Mouse (Mus musculus): Measurements from ENCODE around the gene Tbc1d22a.
A peak's percentile ranks its signal among the peaks of the same experiment; 100 is the strongest.
"Not testable (repeated sequence)": the region's sequence is repeated elsewhere in the genome, so short reads cannot be mapped to it uniquely, and the experiment has no call there.

Tbc1d22a gene

GRCm38 (mm10) chr15:86203942-86204561 lies 10.2 kb upstream of the Tbc1d22a start:
- peak; percentile 69 for DNase-seq (ENCODE audit: low read depth)

DNA sequence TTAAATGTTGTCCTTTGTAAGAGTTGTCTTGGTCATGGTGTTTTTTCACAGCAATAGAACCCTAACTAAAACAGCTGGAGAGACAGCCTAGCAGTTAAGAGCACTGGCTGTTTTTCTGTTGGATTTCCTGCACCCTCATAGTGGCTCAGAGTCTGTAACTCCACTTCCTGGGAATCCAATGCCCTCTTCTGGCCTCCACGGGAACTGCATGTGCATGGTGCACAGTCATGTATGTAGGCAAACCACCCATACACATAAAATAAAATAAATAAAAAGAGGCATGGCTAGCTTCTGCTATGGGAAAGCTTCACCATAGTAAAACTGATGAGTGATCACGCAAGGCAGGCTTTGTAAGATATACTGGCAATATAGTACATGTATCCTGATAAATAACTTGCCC lies 9.0 kb upstream of the Tbc1d22a start:
- DNase-seq (ENCODE audit: low read depth), result peak; percentile 80

DNA sequence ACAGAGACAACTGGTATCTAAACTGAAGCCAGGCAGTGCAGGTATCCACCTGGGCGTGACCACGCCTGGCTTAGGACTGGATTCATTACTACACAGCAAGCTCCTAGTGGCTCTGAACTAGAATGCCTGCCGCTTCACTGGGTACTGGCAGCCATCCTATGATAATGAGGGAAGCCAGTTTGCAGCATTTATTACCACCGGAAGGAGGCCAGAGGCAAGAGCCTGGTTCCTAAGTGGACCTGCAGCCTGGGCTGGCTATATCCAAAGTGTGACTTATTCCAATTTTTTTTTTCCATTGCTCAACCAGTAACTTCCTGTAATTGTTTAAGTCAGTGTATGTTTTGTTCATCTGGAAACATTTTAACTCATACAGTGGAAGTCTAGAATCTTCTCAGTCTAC lies 7.9 kb upstream of the Tbc1d22a start:
- DNase-seq (ENCODE audit: low read depth), result no peak

DNA sequence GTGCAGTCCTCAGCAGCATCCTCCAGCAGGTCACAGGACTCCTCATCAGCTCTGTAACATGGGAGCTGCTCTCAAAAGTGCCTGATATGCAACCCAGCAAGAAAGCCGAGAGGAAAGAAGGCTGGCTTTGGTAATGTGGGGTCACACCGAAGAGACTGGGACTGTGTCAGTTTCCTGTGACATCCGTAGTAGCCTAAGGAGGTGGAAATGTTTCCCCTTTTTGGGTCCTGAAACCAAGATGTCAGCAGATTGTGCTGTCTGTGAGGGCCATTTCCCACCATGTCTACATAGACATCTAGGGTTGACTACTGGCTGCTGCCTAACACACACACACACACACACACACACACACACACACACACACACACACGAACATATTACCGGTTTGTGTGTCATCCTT lies 2.1 kb upstream of the Tbc1d22a start:
- not testable (repeated sequence) for DNase-seq (ENCODE audit: low read depth)

DNA sequence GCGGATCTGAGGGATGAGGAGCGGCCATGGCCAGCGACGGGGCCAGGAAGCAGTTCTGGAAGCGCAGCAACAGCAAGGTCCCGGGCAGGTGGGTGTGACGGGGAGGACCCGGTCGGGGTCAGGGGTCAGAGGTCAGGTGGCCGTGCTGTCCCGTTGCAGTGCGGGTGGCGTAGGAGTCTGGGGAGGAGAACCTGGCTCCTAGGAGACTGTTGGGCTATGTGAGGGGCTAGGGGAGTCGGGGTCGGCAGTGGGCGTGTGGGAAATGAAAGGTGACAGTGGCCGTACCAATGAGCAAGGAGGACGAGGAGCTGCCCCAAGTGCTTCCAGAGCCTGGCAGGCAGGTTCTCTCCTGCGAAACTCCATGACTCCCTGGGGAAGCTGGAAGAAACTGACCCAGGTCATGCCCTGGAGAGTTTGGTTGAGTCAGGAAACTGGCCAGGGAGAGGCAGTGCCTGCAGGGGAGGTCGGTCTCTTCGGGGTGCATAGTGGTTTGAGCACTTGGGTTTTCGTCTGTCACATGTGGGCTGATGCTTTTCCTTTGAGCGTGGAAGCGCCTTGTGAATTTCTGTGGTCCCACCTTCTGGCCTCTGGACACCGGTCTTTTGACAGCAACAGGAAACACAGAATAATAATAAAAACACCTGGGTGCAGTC lies 416 bp downstream of the Tbc1d22a start:
- DNase-seq (ENCODE audit: low read depth), result no peak

GRCm38 (mm10) chr15:86216641-86217040 lies 2.4 kb downstream of the Tbc1d22a start:
- DNase-seq (ENCODE audit: low read depth), result not testable (repeated sequence)

DNA sequence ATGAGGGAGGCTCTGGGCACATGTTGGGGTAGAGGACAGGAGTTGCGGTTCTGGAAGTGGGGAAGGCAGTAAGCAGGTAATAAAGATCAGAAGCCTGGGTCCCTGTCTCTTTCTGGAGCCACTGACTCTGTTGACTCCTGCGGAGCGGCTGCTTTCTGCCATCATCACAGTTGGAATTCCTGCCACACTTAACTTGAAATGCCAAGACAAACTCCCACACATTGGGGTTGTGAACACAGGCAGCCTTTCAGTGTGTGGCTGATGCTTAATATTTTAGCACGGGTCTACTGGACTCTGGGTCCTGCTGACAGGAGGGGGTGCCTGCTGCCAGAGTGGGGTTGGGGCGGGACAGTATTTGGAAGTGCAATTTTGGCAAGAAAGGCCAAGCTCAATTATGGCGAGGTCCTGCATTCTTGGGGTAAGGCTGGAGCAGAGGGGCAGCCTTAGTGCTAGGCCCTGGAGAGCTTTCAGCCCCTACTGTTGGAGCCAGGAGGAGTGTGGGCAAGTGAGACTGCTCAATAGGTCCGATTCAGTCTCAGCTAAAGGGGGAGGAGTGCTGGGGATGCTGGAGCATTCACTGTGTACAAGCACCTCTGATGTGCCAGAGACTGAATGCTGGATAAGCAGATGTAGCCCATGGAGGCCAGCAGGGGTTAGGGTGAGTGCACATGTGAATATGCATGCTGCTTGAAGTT lies 5.4 kb downstream of the Tbc1d22a start:
- DNase-seq (ENCODE audit: low read depth), result no peak

DNA sequence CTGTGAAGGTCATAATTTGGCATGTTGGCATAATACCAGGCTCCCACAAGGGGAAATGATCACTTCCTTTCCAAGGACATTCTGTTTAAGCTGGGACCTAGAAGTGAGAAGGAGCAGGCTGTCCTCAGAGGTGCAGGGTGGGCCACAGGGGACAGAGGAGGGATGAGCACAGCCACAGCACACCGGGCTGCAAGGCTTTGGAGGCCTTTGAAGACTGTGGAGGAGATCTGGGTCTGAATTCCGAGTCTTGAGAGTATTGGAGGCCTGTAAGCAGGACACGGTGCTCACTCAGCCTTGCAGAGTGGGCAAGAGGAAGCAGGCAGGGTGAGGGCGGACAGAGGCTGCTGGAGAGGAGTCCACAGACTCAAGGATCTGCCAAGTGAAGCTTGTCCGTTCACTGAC lies 6.0 kb downstream of the Tbc1d22a start:
- no peak for DNase-seq (ENCODE audit: low read depth)

- no peak for DNase-seq (ENCODE audit: low read depth)
These were observed 6.5 kb downstream of the Tbc1d22a start for GRCm38 (mm10) chr15:86220715-86221114.

- no peak for DNase-seq (ENCODE audit: low read depth)
These were observed 7.1 kb downstream of the Tbc1d22a start for GRCm38 (mm10) chr15:86221369-86221768.

- DNase-seq (ENCODE audit: low read depth), result not testable (repeated sequence)
These were observed 7.6 kb downstream of the Tbc1d22a start for GRCm38 (mm10) chr15:86221901-86222300.

DNA sequence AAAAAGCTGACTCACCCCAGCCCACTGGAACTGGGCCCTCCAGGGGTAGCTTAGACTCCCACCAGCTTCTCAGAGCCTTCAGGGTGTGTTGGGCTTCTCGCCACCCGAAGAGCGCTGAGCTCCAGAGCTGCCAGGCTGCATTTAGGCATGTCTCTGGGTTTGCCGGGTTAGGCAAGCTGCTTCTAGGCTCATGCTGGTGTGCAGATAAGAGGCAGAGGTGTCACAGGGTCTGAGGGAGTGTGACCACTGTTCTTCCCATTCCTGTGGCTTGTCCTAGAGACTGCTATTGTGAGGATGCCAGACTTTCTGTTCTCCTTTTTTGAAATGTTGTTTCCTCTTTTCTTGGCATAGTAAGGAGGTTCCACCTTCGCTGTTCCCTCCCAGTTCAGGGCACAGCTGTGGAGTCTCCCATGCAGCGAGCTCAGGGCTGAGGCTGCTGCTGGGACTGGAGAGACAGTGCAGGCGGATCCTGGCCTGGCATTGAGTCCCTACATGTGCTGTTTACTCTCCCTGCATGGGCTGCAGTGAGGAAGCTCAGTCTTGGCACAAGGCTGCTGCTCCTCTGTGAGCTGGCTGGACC lies 10.8 kb downstream of the Tbc1d22a start:
- DNase-seq (ENCODE audit: low read depth), result no peak

DNA sequence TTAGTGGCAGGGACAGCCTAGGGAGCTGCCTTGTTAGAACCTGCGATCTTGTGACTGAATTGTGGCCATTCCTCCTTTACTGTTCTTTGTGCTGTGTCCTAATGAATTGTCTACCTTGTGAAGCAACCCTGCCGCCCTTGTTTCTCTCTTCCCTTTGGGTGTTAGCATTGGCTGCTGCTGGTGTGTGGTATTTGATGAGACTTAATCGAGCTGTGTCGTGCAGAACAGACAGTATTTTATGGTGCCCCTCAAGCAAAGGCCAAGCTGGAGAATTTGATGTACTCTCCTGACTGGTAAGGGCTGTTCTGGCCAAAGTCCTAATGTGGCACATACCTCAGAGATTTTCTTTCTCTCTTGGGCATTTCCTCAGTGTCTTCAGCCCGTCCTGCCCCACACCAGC lies 12.0 kb downstream of the Tbc1d22a start:
- DNase-seq (ENCODE audit: low read depth), result no peak

DNA sequence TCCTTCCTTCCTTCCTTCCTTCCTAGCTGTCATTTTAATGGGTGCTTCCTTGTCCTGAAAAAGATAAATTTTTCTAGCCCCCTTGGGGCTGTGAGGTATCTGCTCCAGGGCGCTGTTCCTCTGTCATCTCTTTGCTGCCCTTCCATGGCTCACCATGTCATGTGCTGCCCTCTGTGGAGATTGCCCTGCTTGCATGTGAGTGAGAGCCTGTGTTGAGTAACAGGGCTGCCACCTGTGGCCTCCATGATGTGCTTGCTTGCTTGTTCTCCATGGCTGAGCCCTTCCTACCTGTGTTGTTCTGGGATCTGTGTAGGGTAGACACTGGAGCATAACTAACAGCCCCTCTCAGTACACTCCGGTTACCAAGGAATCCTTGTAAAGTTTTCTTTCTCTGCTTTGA lies 12.7 kb downstream of the Tbc1d22a start:
- DNase-seq (ENCODE audit: low read depth), result no peak

- DNase-seq (ENCODE audit: low read depth), result peak; percentile 79
These were observed 13.9 kb downstream of the Tbc1d22a start for GRCm38 (mm10) chr15:86228186-86228585.

DNA sequence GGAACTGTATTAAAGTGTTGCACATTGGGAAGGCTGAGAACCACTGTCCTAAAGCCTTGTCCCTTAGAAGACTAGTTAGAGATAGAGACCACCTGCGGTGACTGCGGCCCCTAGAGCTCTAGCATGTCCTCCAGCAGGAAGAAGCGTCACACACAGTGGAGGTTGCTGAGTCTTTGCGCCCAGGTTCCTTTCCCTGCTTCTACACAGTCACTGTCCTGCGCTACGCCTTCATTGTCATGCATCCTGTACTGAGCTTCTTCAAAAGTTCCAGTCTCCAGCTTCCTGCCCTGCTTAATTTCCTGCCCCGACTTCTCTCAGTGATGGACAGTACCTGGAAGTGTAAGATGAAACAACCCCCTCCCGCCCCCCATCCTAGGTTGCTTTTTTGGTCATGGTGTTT lies 14.8 kb downstream of the Tbc1d22a start:
- no peak for DNase-seq (ENCODE audit: low read depth)

DNA sequence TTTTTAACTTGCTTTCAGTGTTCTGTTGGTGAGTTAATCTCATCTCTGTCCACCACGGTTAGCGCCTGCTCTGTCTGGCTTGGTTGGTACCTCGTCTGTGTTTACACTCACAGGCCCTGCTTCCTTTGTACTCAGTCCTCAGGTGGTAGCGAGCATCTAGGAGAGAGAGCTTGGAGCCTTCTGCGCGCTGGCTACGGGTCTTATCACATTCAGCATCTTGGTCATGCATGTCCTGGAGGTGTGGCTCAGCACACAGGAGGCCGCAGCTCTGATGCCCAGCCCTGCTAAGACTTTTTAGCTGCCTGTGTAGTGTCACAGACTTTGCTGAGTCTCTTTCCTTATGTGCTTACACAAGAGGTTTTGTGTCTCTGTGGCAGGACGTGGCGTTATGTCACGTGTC lies 15.4 kb downstream of the Tbc1d22a start:
- no peak for DNase-seq (ENCODE audit: low read depth)

- no peak for DNase-seq (ENCODE audit: low read depth)
These were observed 16.9 kb downstream of the Tbc1d22a start for GRCm38 (mm10) chr15:86231170-86231569.

DNA sequence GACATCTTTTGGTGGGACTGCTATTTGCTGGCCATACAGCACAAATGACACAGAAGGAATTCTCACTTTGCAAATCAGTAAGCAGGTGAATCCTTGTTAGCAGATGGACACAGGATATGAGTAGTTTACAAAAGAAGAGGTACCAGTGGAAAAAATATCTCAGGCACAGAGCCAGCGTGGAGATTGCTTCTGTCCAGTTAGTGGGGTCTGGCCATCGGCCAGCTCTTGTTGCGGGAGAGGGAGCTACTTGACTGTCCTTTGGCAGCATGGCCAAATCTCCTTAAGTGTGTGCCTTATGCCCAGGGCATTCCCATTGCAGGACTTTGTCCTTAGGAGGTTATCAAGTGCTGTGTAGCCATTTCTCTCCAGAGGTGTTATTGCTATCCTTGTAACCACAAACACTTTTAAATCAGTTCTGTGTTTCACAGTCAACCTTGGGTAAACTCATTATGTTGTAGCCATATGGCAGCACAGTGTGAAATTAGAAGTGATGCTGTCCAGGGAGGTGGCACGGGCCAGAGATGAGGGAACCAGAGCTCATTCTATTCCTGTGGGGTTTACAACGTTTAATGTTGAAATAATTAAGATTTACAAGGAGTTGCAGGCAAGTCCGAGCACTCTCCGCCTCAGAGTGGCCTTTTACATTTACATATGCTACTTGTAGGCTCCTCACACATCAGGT lies 17.7 kb downstream of the Tbc1d22a start:
- DNase-seq (ENCODE audit: low read depth), result no peak

DNA sequence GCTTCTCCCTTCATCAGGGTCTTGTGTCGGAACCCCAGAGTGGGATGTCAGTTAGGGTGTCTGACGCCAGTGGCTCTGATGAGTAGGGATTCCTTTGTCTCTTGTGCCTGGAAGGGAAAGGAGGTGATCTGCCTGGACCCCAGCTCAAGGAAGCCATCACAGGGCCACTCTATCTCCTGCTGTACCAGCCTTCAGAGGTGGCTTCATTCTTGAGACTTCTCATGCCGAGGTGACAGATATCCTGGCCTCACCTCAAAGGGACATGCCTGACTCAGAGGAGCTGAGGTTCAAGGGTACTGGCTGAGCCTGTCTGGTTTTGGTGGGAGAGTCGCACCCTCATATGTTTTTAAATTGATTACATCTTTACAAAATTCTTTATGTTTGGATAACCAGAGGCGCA lies 19.7 kb downstream of the Tbc1d22a start:
- DNase-seq (ENCODE audit: low read depth), result no peak

- no peak for DNase-seq (ENCODE audit: low read depth)
These were observed 20.5 kb downstream of the Tbc1d22a start for GRCm38 (mm10) chr15:86234517-86235441.
